Mouse (Mus musculus) gastrocnemius, adult 8-10 months (tissue): ENCODE measurements around the gene Gm42669. TPM values are rescaled to one million over a fixed set of nuclear protein-coding genes. Genes with fewer than 3 reads are reported as not detected.
A peak's percentile ranks its signal among the peaks of the same experiment; 100 is the strongest.

Experiments used
- DNase-seq, 2 experiments: peaks; one replicate each; pipeline ENCODE4 v3.0.0; 2022; ENCODE audit warnings: low spot score in 2 of 2
- total RNA-seq, 4 experiments: library from RNA; stranded (reverse); gene quantifications; 2 replicates each; pipeline ENCODE4 v1.2.4; 2022

Gm42669 gene
- not detected for total RNA-seq

- DNase-seq: no peak
Measured at GRCm38 (mm10) chr5:107507321-107507720, at the start of gene Gm42669. TSS of gene Gm42669 (plus strand) at chr5:107507621.

DNA sequence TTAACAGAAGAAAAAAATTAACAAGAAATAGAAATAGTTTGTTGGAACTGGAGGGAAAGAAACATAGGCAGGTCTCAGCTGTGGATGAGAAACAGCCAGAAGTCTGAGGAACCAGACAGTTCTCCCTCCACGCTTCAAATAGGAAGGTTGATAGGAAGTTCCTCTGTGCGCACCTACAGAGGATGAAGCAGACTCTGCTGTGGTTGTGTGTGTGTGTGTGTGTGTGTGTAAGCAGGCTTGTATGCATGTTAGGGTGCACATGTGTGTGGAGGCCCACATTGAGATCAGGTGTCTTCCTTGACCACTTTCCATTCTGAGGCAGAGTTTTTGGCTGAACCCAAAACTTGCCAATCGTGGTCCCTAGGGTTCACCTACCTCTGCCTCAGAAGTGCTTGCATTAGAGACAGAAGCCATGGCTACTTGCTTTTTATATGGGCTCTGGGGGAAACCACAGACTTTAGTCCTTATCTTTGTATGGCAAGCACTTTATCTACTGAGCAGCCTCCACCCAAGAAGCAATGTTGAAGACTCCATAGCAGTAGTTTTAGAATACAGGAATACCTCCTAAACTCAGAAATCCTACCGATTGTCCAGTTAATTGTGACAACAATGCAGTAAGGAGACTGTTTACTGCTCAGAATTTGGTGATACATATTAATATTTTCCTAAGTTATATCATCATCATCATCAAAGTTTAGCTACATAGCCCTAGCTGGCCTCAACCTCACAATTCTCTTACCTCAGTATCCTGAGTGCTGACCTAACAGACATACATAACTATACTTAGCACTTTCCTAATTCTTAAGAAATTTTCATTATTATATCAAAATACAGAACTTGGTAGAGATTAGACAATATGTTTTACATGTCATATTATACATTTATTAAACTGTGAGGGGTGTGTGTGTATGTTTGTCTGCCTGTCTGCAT lies 45.0 kb upstream of the Gm42669 start:
- no peak for DNase-seq

DNA sequence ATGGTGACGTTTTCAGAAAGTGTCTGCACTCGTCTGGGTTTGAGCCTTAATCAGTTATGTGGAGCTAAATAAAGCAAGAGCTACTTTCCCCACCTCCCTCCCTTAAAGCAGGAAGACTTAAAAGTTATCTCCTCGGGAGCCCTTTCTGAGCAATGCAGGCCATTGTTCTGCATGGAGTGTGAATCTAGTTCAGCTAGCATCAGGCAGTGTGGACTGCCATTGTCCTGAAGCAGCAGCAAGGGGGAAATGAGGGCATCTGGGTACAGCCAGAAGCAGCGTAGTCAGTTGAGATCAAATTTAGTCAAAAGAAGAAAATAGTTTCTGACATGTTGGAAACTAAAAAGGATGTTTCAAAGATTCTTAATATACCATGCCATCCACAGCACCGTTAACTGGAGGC lies 40.9 kb upstream of the Gm42669 start:
- no peak for DNase-seq

- no peak for DNase-seq
Measured at GRCm38 (mm10) chr5:107467098-107467497, 40.3 kb upstream of the Gm42669 start.

DNA sequence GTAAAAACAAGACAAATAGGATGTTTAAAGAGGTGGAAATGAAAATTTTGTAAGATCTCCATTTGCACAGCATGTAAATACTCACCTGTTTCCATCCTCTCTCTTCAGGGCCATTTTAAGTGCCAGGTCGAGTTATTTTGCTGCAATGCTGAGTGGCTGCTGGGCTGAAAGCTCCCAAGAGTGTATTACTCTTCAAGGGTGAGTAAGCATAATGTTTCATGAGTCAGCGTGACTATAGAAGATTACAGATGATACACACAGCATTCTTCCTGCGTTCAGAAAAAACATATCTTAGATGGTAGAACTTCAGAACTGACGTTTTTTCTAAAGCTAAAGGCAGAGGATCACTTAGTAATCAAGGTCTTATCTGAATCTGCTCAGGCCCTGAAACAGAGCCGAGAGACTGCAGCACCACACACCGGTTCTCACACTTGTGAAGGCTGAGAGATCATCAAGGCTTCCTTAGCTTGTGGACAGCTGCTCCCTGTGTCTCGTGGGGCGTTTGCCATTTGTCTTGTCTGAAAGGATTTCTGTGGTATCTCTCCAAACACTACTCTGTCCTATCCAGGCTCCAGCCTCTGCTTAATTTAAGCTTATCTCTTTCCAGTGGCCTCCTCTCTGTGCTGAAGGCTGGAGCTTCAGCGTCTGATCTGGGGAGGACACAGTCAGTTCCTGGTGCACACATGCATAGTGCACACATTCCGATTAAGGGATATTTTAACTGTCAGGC lies 36.7 kb upstream of the Gm42669 start:
- DNase-seq: no peak

GRCm38 (mm10) chr5:107480194-107480593 lies 27.2 kb upstream of the Gm42669 start:
- no peak for DNase-seq

DNA sequence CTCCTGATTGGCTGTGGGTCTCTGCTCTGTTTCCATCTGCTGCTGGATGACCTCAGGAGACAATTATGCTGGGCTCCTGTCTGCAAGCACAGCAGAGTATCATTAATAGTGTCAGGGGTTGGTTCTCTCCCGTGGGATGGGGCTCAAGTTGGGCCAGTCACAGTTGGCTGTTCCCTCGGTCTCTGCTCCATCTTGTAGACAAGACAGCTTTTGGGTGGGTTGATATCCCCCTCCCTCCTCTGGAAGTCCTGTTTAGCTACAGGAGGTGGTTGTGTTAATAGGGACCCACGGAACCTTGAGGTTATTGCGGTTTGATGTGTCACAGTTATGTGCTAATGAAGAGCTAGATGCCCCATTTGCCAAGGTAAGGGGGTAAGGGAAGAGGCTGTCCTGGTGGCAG lies 18.4 kb upstream of the Gm42669 start:
- DNase-seq: no peak

DNA sequence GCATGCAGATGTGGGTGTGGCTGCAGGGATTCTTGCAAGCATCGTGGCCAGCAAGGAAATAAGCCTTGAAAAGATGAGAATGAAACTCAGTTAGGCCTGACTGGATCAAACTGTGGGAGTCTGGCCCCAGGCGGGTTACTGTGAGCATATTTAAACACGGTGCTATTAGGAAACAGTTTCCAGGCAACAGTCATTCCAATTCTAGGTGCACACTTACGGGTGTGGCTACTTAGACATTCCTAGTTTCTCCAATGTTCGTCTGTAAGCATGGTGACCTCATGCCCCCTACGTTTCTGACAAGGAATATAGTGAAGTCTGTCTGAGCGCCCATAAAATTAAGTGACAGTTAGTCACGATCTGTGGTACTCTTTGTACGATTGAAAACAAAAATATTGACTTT lies 16.4 kb upstream of the Gm42669 start:
- no peak for DNase-seq

- DNase-seq: no peak
Measured at GRCm38 (mm10) chr5:107492471-107492870, 14.9 kb upstream of the Gm42669 start.

DNA sequence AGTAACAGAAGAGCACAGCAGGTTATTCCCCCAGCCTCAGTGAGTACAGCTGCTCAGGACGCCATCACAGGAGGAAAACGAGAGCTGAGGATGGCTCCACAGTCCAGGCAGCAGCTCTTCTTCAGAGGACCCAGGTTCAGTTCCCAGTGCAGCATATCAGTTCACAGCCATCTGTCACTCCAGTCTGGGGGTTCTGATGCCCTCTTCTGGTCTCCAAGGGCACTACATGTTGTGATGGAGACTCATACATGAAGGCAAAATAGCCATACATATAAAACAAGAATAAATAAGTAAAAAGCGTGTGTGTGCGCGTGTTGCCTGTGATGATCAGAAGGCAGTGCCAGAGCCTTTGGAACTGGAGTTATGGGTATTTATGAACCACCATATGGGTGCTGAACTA lies 12.7 kb upstream of the Gm42669 start:
- no peak for DNase-seq

DNA sequence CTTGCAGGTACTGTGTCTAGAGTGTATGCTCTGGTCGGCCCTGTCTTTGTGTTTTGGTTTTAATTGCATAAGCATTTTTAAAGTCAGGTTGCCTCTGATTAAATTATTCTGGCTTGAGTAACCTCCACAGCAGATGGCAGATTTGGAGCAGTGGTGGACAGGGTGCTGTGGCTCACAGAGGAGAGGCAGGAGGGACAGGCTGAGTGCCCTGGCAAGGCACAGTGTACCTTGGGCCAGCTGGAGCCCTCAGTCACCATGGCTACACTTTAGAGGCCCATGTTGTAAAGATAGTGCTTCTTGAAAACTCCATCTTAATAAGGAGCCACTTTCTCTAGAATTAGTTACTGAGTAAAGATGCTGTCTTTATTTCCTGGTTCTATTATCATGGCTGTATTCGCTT lies 11.4 kb upstream of the Gm42669 start:
- no peak for DNase-seq

DNA sequence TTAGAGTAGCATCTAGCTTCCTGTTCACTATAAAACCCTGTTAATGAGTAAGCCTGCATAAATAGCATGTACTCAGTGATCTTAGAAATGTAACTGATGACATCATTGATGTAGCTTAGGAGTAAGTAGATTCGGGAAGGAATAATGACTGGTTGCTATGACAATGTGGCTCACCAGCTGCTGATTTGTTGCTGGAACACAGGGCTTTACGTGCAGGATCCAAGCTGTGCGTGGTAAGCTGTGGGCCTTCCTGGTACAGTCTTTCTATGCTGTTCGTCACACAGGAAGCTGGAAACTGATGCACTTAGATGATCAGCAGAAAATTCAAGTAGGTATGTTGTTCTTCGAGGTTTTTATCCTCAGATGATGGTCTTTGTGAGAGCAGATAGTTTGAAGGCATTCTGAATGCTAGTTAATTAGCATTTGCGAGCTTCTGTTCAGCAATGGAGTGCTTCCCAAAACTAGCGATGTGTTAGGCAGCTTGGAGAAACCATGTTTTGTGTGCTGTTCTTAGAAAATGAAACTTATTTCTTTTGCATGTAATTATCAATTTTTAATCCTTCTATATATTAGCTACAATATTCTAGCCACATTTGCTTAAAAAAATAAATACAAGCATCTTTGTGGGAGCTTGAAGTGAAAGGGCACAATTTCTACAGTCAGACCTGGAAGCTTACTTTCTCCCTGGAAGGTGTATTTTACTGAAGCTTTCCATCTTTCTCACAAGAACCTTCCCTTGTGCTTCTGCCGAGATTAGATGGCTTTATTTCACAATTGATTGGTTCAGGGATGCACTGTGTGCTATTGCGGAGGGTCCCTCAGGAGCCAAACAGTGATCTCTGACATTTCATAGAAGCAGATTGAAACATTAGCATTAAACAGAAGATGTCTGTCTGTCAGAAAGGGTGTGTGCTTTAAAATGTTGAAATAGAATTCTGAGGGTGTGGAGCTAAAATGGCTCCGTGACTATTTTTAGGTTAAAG lies 9.6 kb upstream of the Gm42669 start:
- DNase-seq: no peak

DNA sequence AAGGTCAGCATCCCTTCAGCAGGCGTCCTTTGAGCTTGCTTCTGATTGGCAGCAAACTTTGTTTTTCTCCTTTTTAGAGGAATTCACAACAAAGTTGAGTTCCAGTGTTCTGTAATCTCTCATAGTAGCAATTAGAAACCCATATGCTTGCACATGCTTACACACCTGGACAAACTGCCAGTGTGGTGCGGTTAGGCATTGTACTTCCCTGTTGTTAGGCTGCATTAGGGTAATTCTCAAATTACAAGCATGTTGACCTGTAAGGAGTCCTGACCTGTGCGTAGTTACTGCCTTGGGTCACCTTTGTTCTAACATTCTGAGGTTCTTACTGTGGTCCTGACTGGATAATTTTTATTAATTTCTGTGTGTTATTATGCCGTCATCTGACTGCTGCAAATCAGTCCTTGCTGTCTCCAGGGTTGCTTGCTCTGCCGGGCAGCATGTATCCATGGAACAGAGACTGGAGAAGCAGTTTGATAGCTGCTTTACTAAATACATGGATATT lies 8.6 kb upstream of the Gm42669 start:
- no peak for DNase-seq

- DNase-seq: no peak
Measured at GRCm38 (mm10) chr5:107499891-107500535, 7.4 kb upstream of the Gm42669 start.

DNA sequence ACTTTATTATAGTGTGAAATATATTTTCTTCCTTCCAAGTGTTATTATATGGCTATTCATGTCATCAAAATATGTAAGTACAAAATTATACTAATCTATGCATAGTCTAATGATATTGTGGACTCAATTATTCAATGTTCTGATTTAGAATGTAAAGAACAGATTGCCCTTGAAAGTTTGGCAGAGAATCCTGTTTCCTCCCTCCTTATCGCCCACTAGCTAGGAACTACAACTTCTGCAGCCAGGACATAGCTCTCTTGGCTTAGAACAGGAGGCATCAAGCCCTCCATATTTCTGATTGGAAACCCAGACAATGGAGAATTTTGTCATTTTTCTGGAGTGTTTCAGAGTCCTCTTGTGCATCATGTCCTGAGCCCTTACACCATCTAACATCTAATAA lies 6.7 kb upstream of the Gm42669 start:
- no peak for DNase-seq

- peak; percentile 14 to 43 for DNase-seq
Measured at GRCm38 (mm10) chr5:107510503-107510902, 3.1 kb downstream of the Gm42669 start.

DNA sequence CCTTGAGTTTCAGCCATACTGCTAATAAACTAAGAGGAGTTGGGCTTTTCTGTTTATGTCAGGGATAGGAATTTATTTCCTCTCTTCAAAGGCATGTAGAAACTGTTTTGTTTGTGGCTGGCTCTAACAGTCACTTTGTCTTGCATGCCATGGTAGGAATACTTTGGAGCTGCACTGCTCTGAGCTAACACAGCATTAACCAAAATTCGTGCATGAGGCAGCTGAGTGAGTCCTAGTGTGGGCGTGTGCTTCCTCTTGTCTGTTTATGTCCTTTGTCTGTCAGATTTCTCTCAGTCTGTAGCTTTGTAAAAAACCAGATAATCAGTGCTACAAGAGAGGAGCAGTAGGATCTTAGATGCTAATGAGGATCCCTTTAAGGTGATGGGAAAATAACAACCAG lies 3.9 kb downstream of the Gm42669 start:
- no peak for DNase-seq

DNA sequence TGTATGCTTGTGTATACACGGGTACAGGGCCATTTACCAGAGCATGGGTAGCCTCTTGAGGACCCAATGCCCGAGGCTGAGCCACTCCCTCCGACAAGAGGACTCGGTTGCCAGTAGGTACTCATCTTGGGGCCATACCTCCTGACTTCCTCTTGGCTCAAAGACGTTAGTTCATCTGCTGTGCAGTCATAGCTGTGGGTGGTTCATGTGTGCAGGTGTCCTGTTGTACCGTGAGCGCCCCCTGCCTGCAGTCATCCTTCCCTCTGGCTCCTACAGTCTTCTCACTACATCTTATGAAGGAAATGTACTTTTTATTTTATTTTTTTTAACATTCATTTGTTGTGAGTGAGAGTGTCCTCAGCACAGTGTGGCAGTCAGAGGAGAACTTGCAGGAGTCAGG lies 6.2 kb downstream of the Gm42669 start:
- peak in 1 of 2 experiments; percentile 12 for DNase-seq

DNA sequence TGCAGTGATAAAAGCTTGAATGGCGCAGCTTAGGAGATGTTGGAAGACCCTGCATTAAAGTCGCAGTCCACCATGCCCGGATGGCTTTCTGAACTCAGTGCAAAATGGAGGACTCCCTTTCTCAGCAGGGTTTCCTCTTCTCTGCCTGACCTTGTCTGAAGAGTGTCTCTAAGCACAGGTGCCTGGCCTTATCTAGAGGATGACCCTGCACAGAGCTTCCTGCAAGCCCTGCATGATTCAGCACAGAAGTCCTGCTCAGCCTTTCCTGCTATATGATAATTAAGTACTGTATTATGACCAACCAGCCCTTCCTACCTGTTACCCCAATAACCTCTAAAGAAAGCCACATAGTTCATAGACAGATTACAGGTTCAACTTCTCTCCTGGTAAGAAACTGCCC lies 8.0 kb downstream of the Gm42669 start:
- DNase-seq: no peak

DNA sequence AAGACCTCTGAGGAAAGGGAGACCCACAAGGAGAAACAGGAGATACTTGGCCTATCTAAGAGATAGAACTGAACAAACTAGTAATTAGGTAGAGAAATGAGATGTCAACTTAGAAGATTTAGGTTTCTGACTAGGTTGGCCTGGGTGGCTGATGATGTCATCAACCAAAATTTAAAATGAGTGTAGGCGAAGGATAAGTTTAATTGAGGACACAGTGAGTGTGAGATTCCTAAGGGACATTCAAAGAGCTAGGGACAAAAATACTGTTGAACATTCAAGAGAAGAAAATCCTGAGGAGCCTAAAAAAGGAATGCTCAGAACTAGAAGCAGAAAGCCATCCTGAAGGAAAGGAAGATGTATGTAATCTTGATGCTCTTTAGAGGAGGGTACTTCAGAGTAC lies 8.7 kb downstream of the Gm42669 start:
- no peak for DNase-seq

DNA sequence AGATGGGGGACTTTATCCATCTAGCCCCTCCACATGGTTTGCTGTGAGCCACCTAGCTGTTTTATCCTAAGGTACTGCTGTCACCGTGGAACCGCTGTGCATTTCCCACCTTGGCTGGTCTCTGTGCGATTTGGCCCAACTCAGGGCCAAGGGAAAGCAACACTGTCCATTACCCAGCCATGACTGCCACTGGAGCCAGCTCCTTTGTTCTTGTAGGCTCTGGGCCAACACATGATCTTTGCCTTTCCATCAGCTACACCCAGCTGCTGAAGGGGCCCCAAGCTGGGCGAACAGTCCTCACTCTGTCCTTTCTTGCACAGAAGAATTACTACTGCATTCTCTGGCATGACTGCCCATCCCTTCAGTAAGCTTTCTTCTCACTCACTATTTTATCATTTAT lies 11.2 kb downstream of the Gm42669 start:
- DNase-seq: no peak
